Mouse (Mus musculus): ENCODE measurements at regions not wholly inside any gene's neighbourhood (a gene's known extent, or its start where the extent isn't known, plus 50 kb on each side); places are given as distances from the start of the nearest gene placed in this dataset.

DNA sequence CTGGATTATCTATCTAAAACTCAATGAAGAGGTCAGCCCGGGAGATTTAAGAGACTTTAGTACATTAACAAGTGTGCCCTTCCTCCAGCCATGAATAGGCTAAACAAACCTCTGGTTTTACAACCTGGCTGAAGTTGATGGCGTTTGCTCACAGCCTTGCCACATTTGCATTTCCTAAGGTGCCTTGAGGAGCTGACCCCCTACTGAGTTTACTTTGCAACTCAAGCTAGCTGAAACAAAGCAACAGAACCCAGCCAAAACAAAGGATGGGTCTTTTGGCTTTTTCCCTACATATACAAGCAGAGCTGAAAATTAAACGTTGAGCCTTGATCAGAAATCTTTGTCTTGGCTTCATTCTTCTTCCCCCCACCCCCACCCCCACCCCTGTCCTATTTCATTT lies 51.7 kb upstream of the Hpf1 start:
- no peak for DNase-seq (ENCODE audit: low read depth, low spot score)
